Mouse (Mus musculus) MEL (cell line): Measurements from ENCODE around the gene Szt2.

Experiments
- BHLHE40 ChIP-seq: IDR thresholded peaks from 2 replicates; pipeline ENCODE4 v1.6.1; 2012; ENCODE audit warnings: low read depth, mild to moderate bottlenecking, inconsistent platforms, low read length, improper control_type of control experiment, borderline replicate concordance
- CTCF ChIP-seq, 3 experiments: IDR thresholded peaks in 2 of 3; conservative IDR thresholded peaks in 1 of 3; 2 replicates each; pipeline ENCODE4 v1.5.1; 2011 to 2012; ENCODE audit warnings: low read length in 3 of 3, low read depth in 2 of 3, mild to moderate bottlenecking in 2 of 3, improper control_type of control experiment in 1 of 3, inconsistent platforms in 1 of 3, mixed read lengths in 1 of 3, moderate library complexity in 1 of 3; ENCODE audit not compliant: control insufficient read depth in 1 of 3, insufficient read depth in 1 of 3, poor library complexity in 1 of 3, severe bottlenecking in 1 of 3
- NELFE ChIP-seq: IDR thresholded peaks from 2 replicates; pipeline ENCODE4 v1.6.1; 2011; ENCODE audit warnings: low read depth, low read length, improper control_type of control experiment
- POLR2A ChIP-seq, 2 experiments: IDR thresholded peaks; 2 replicates each; pipeline ENCODE4 v1.6.1; 2011 to 2012; ENCODE audit warnings: low read length in 2 of 2, mild to moderate bottlenecking in 2 of 2, control low read depth in 1 of 2, improper control_type of control experiment in 1 of 2, low read depth in 1 of 2, moderate library complexity in 1 of 2; ENCODE audit not compliant: control insufficient read depth in 1 of 2, insufficient read depth in 1 of 2, poor library complexity in 1 of 2
- USF1 ChIP-seq: IDR thresholded peaks from 2 replicates; pipeline ENCODE4 v1.6.1; 2014; ENCODE audit warnings: low read depth, mild to moderate bottlenecking, inconsistent platforms, low read length, improper control_type of control experiment, moderate library complexity
- ZC3H11A ChIP-seq: IDR thresholded peaks from 2 replicates; pipeline ENCODE4 v1.6.1; 2012; ENCODE audit warnings: low read depth, mild to moderate bottlenecking, inconsistent platforms, low read length, improper control_type of control experiment
- ZNF384 ChIP-seq: IDR thresholded peaks from 2 replicates; pipeline ENCODE4 v1.6.1; 2012; ENCODE audit warnings: low read depth, mild to moderate bottlenecking, inconsistent platforms, low read length, improper control_type of control experiment

DNA sequence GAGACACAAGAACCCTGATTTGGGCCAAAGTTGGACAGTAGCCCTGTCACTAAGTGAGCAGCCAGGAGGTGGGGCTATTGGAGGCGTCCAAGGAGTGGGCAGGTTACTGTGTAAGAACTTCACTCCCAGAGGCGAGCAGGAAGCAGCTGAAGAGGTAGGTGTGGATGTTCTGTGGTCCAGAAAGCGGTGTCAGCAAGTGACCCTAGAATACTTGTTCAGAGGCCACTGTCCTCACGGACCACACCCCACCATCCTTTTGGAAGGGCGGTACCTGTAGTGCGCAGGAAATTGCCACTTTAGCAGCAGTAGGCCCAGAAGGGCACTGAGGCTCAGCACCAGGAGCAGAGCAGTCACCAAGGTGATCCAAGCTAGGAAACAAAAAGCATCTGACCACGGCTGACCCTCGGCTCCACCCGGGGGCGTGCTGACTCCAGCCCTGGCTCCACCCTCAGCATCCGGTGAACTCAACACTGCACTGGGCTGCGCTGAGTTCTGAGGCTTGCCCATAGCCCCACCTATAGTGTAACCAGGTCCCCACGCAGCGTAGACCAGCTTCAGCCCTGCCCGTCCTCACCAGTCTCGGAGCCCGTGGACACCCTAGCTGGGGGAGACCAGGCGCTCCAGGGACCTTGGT, 36.8 kb upstream of the Szt2 start:
- no peak for TF ChIP-seq POLR2A (IDR thresholded peaks at IDR 0.05; ENCODE audit: control insufficient read depth in 1 of 2, insufficient read depth in 1 of 2, low read depth in 1 of 2, low read length in 2 of 2, poor library complexity in 1 of 2)
- TF ChIP-seq ZC3H11A: no peak
- TF ChIP-seq CTCF (IDR thresholded peaks at IDR 0.05 in 2 of 3, conservative IDR thresholded peaks at IDR 0.05 in 1 of 3; ENCODE audit: control insufficient read depth in 1 of 3, insufficient read depth in 1 of 3, low read depth in 2 of 3, low read length in 3 of 3, poor library complexity in 1 of 3, severe bottlenecking in 1 of 3): no peak
- TF ChIP-seq ZNF384: no peak
- no peak for TF ChIP-seq BHLHE40
- no peak for TF ChIP-seq USF1
- no peak for TF ChIP-seq NELFE
